Mouse (Mus musculus) MEL (cell line): ENCODE measurements around the gene Hbq1b.

Source experiments
- CTCF ChIP-seq, 3 experiments: IDR thresholded peaks in 2 of 3; conservative IDR thresholded peaks in 1 of 3; 2 replicates each; pipeline ENCODE4 v1.5.1; 2011 to 2012; ENCODE audit warnings: low read length in 3 of 3, low read depth in 2 of 3, mild to moderate bottlenecking in 2 of 3, improper control_type of control experiment in 1 of 3, inconsistent platforms in 1 of 3, mixed read lengths in 1 of 3, moderate library complexity in 1 of 3; ENCODE audit not compliant: control insufficient read depth in 1 of 3, insufficient read depth in 1 of 3, poor library complexity in 1 of 3, severe bottlenecking in 1 of 3
- E2F4 ChIP-seq: IDR thresholded peaks from 2 replicates; pipeline ENCODE4 v1.6.1; 2011; ENCODE audit warnings: low read depth, low read length, improper control_type of control experiment, borderline replicate concordance
- EP300 ChIP-seq, 2 experiments: IDR thresholded peaks; 2 replicates each; pipeline ENCODE4 v1.6.1; 2011; ENCODE audit warnings: improper control_type of control experiment in 2 of 2, low read length in 2 of 2, low read depth in 1 of 2, mild to moderate bottlenecking in 1 of 2
- MAX ChIP-seq: IDR thresholded peaks from 2 replicates; pipeline ENCODE4 v1.6.1; 2011; ENCODE audit warnings: low read length, improper control_type of control experiment

DNA sequence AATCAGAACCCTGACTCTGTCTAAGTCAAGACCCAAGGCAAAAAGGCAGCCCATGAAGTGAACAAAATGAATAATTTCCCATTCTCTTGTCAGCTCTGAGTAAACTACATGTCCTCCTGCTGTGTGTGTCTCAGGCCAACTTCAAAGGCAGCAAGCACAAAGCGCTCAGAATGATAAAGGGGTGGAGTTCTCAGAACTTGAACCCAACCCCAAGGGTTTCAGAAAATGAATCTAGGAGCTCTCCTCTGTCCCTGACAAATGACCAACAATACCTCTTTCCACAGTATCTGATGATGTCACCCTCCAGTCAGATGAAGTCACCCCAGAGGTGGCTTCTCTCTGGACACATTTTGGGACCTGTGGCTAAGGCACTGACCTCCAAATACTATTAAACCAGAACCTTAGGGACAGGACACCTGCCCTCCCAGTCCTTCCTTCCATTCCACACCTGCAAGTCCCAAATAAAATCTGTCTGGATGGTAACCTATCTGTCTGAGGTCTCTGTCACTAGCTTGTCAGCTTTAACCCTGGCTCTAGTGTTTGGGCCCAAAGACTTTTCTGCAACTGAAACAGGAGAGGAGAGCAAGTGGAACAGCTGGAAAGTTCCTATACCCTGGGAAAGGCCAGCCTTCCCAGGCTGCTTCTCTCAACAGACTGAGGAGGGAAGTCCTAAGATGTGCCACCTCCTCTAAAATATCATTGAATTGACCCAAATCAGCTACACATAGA lies 5.2 kb upstream of the Hbq1b start:
- TF ChIP-seq CTCF (IDR thresholded peaks at IDR 0.05 in 2 of 3, conservative IDR thresholded peaks at IDR 0.05 in 1 of 3; ENCODE audit: control insufficient read depth in 1 of 3, insufficient read depth in 1 of 3, low read depth in 2 of 3, low read length in 3 of 3, poor library complexity in 1 of 3, severe bottlenecking in 1 of 3) (no peak), EP300 (IDR thresholded peaks at IDR 0.05; ENCODE audit: low read depth in 1 of 2, low read length in 2 of 2) (no peak), MAX (no peak), E2F4 (no peak)
